Mouse (Mus musculus): ENCODE measurements around the gene Pdk1.

Gene Pdk1

GRCm38 (mm10) chr2:71938716-71939393, 65.8 kb downstream of the Pdk1 start:
- 23% methylated on average over 6 of the region's 6 CpGs for WGBS

GRCm38 (mm10) chr2:71941005-71941720, 68.1 kb downstream of the Pdk1 start:
- 96% methylated on average over 3 of the region's 3 CpGs for WGBS

GRCm38 (mm10) chr2:71941721-71942087, 68.7 kb downstream of the Pdk1 start:
- WGBS: 95% methylated on average over 5 of the region's 5 CpGs

- WGBS: 67% methylated on average over 4 of the region's 4 CpGs
Measured at GRCm38 (mm10) chr2:71951212-71951611, 78.2 kb downstream of the Pdk1 start.

Measured in cerebral cortex, adult 2 months (tissue).